Mouse (Mus musculus): ENCODE data around the gene Ltbr. TPM values are rescaled to one million over a fixed set of nuclear protein-coding genes. Genes with fewer than 3 reads are reported as not detected.

Ltbr gene
- polyA plus RNA-seq, 1 experiment: 10.9 TPM

DNA sequence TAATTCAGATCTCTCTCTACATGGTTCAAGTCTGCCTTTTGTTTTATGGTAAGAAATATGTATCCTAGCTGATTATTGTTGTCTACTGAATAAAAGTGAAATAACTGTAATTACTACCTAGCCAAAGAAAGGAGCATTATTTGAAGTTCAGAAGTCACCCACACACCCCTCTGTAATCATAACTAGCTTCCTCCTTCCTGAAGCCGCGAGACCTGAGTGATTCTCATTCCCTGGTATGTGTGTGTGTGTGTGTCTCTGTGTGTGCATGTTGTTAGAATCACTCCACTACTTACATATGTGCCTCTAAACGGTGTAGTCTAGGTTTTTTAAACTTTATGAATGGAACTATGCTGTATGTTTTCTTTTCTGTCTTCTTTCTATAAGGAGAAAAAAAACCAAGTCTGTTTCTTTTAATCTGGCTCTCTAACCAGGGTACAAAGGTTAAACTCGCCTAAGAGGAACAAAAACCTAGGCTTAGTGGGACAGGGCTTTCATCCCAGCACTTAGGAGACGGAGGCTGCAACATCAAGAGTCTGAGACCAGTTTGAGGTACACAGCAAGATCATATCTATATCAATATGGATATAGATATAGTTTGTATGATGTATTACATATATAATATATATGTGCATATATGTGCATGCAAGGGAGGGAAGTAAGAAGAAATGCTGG lies 16.4 kb downstream of the Ltbr start:
- TF ChIP-seq CTCF (IDR thresholded peaks at IDR 0.05; ENCODE audit: control insufficient read depth, insufficient read depth, insufficient replicate concordance, low read depth, low read length) (no peak), POLR2A (IDR thresholded peaks at IDR 0.05; ENCODE audit: control insufficient read depth, low read depth, low read length) (no peak)
- no peaks in the 10 kb centered on the region for H3K36me3 ChIP-seq (ENCODE audit: control insufficient read depth, insufficient read depth, low read length)
- no peak overlapping the region for H3K4me3 ChIP-seq (ENCODE audit: control insufficient read depth, low read depth, low read length)
- H3K27ac ChIP-seq (ENCODE audit: control insufficient read depth, insufficient read depth, low read depth, low read length): no peak overlapping the region
- peaks cover 2% of the 10 kb centered on the region; the same call in 1 of the 2 replicates for H3K4me1 ChIP-seq (ENCODE audit: control insufficient read depth, insufficient read depth, low read length)
- H3K27me3 ChIP-seq (ENCODE audit: control insufficient read depth, insufficient read depth, low read length): no peaks in the 10 kb centered on the region

DNA sequence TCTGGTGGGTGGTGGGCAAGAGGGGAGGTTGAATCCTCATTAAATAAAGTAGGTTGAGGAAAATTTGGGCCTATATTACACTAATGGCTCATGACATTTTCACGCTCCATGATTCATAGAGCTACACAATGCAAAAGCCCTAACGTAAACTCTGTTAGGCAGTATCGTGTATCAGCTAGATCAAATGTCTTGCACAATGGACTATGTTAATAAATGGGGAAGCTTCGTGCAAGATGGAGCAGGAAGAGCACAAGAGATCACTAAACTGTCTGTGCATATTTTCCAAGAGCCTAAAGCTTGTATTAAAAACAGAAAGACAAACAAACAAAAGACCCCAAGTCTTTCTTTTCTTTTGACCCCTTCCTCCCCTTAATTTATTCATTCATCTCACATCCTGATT lies 19.6 kb downstream of the Ltbr start:
- Histone ChIP-seq H3K4me3 (ENCODE audit: control insufficient read depth, low read depth, low read length) (no peak overlapping the region), H3K27ac (ENCODE audit: control insufficient read depth, insufficient read depth, low read depth, low read length) (no peak overlapping the region), H3K36me3 (ENCODE audit: control insufficient read depth, insufficient read depth, low read length) (no peaks in the 10 kb centered on the region), H3K27me3 (ENCODE audit: control insufficient read depth, insufficient read depth, low read length) (no peaks in the 10 kb centered on the region), H3K4me1 (ENCODE audit: control insufficient read depth, insufficient read depth, low read length) (no peaks in the 10 kb centered on the region; the same call in 1 of the 2 replicates)
- no peak for TF ChIP-seq POLR2A (IDR thresholded peaks at IDR 0.05; ENCODE audit: control insufficient read depth, low read depth, low read length)

DNA sequence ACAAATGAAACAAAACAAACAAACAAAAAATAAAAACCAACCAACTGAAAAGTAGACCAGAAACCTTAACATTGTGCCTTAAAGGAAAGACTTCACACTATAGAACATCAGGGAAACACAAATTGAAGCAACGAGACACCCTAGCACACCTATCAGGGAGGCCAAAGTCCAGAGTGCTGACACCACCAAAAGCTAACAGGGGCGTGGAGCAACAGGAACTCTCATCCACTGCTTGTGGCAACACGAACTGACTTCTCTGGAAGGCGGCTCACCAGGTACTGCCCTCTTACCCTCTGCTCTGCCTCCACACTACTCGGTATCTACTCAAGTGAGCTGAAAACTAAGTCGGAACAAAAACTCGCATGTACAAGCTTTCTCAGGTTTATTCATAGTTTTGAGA lies 21.4 kb downstream of the Ltbr start:
- TF ChIP-seq CTCF (IDR thresholded peaks at IDR 0.05; ENCODE audit: control insufficient read depth, insufficient read depth, insufficient replicate concordance, low read depth, low read length) (no peak), POLR2A (IDR thresholded peaks at IDR 0.05; ENCODE audit: control insufficient read depth, low read depth, low read length) (no peak)
- no peaks in the 10 kb centered on the region for H3K36me3 ChIP-seq (ENCODE audit: control insufficient read depth, insufficient read depth, low read length)
- H3K27me3 ChIP-seq (ENCODE audit: control insufficient read depth, insufficient read depth, low read length): no peaks in the 10 kb centered on the region
- H3K4me3 ChIP-seq (ENCODE audit: control insufficient read depth, low read depth, low read length): no peak overlapping the region
- H3K4me1 ChIP-seq (ENCODE audit: control insufficient read depth, insufficient read depth, low read length): no peaks in the 10 kb centered on the region; the same call in 1 of the 2 replicates
- no peak overlapping the region for H3K27ac ChIP-seq (ENCODE audit: control insufficient read depth, insufficient read depth, low read depth, low read length)

DNA sequence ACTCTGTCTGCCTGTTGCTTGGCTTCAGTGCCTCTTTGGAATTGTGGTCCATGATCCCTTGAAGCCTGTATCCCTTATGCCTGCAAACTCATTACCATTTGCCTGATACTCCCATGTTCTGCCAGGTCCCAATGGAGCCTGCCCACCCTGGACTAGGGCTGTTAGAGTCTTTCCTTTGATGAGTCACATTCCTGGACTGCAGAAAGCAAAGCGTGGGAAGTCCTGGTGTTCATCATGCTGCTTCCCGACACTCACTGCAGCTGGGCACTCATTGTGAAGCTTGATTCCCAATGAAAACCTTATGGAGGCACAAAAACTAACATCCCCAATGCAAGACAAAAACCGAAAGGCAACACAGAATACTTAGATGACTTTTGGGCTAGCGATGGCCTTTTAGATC lies 22.4 kb downstream of the Ltbr start:
- no peaks in the 10 kb centered on the region for H3K36me3 ChIP-seq (ENCODE audit: control insufficient read depth, insufficient read depth, low read length)
- no peaks in the 10 kb centered on the region; the same call in 1 of the 2 replicates for H3K4me1 ChIP-seq (ENCODE audit: control insufficient read depth, insufficient read depth, low read length)
- no peak overlapping the region for H3K27ac ChIP-seq (ENCODE audit: control insufficient read depth, insufficient read depth, low read depth, low read length)
- TF ChIP-seq CTCF (IDR thresholded peaks at IDR 0.05; ENCODE audit: control insufficient read depth, insufficient read depth, insufficient replicate concordance, low read depth, low read length) (no peak), POLR2A (IDR thresholded peaks at IDR 0.05; ENCODE audit: control insufficient read depth, low read depth, low read length) (no peak)
- H3K4me3 ChIP-seq (ENCODE audit: control insufficient read depth, low read depth, low read length): no peak overlapping the region
- H3K27me3 ChIP-seq (ENCODE audit: control insufficient read depth, insufficient read depth, low read length): no peaks in the 10 kb centered on the region

DNA sequence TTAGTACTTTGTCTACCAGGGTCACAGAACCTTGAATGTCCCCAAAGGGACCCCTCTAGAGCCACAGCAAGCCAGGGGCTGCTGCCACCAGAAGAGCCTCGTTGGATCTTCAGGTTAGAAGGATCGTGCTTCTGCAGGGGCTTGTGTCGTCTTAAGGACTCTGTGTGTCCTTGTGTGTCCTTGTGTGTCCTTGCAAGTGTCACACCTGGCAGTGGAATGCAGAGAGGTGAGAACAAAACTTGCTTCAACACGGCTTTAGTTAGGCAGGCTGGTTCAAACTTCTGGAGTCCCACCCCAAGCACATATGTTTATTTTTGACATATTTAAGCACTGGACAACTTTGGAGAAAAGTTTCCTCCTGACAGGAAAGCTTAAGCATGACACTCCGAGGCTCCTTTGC lies 25.0 kb downstream of the Ltbr start:
- Histone ChIP-seq H3K27me3 (ENCODE audit: control insufficient read depth, insufficient read depth, low read length) (no peaks in the 10 kb centered on the region), H3K27ac (ENCODE audit: control insufficient read depth, insufficient read depth, low read depth, low read length) (no peak overlapping the region), H3K4me1 (ENCODE audit: control insufficient read depth, insufficient read depth, low read length) (no peaks in the 10 kb centered on the region; the same call in none of the 2 replicates), H3K36me3 (ENCODE audit: control insufficient read depth, insufficient read depth, low read length) (peaks cover 5% of the 10 kb centered on the region), H3K4me3 (ENCODE audit: control insufficient read depth, low read depth, low read length) (no peak overlapping the region)
- TF ChIP-seq CTCF (IDR thresholded peaks at IDR 0.05; ENCODE audit: control insufficient read depth, insufficient read depth, insufficient replicate concordance, low read depth, low read length) (no peak), POLR2A (IDR thresholded peaks at IDR 0.05; ENCODE audit: control insufficient read depth, low read depth, low read length) (no peak)

DNA sequence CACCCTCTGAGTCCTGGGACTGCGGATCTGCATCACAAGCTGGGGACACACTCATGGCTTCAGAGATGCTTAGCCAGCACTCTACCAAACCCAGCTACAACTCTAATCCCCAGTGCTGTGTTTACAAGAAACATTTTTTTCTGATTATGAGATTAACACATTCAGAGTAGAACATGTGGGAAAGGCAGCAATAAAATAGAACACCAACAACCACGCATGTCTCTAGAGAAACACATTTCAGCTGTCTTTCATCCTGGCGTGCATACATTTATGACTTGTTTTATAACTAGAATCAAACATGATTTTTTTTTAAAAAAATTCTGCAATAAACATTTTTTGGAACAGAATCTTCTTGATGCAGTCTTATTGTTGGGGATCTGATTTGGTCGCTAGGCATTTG lies 26.7 kb downstream of the Ltbr start:
- Histone ChIP-seq H3K4me3 (ENCODE audit: control insufficient read depth, low read depth, low read length) (peak overlapping the region; percentile 97; the same call in 1 of the 2 replicates), H3K27ac (ENCODE audit: control insufficient read depth, insufficient read depth, low read depth, low read length) (no peak overlapping the region), H3K27me3 (ENCODE audit: control insufficient read depth, insufficient read depth, low read length) (no peaks in the 10 kb centered on the region), H3K4me1 (ENCODE audit: control insufficient read depth, insufficient read depth, low read length) (no peaks in the 10 kb centered on the region; the same call in none of the 2 replicates), H3K36me3 (ENCODE audit: control insufficient read depth, insufficient read depth, low read length) (peaks cover 5% of the 10 kb centered on the region)
- no peak for TF ChIP-seq CTCF (IDR thresholded peaks at IDR 0.05; ENCODE audit: control insufficient read depth, insufficient read depth, insufficient replicate concordance, low read depth, low read length)

DNA sequence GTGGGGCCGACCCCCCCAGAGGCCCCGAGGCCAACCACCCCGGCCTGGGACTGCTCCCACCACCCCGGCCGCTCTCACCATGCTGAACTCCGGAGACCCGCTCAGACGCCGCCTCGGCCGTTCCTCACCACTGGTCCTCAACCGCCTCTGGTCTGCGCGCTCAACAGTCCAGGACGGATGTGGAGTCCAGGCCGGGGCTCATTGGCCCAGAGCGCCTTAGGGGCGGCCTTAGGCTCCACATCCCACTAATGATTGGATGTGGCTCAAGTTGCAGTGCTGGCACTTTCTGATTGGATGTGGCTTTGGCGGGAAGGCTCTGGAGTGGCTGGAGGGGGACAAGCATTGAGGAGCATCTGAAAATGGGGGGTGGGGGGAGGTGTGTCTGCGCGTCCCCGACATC lies 27.8 kb downstream of the Ltbr start, which contains the start of gene Tuba3a:
Gene Tuba3a (minus strand): TSS at position 153 of the 400 bp plus-strand sequence.
- peak within 1 kb of the TSS; percentile 95 for H3K27ac ChIP-seq (ENCODE audit: control insufficient read depth, insufficient read depth, low read depth, low read length)
- H3K4me3 ChIP-seq (ENCODE audit: control insufficient read depth, low read depth, low read length): peak within 1 kb of the TSS; percentile 97
- TF ChIP-seq CTCF (IDR thresholded peaks at IDR 0.05; ENCODE audit: control insufficient read depth, insufficient read depth, insufficient replicate concordance, low read depth, low read length) (no peak), POLR2A (IDR thresholded peaks at IDR 0.05; ENCODE audit: control insufficient read depth, low read depth, low read length) (peak; percentile 93)
- H3K4me1 ChIP-seq (ENCODE audit: control insufficient read depth, insufficient read depth, low read length): no peaks in the 10 kb centered on the region; the same call in none of the 2 replicates
- H3K27me3 ChIP-seq (ENCODE audit: control insufficient read depth, insufficient read depth, low read length): no peaks in the 10 kb centered on the region
- H3K36me3 ChIP-seq (ENCODE audit: control insufficient read depth, insufficient read depth, low read length): peaks cover 5% of the 10 kb centered on the region
